Mouse (Mus musculus) right cerebral cortex, adult 2 months (tissue): Measurements from ENCODE around the gene 2410004B18Rik.
"Not testable (repeated sequence)": the region's sequence is repeated elsewhere in the genome, so short reads cannot be mapped to it uniquely, and the experiment has no call there.

ENCODE experiments used
- DNase-seq, 2 experiments: peaks; one replicate each; pipeline ENCODE4 v3.0.0; 2021 to 2022; ENCODE audit warnings: low spot score in 2 of 2

The 2410004B18Rik gene

GRCm38 (mm10) chr3:145937505-145938404 is at the start of gene 2410004B18Rik:
Gene 2410004B18Rik, plus strand, starts transcription at chr3:145938014.
- peak; percentile 89 to 92 for DNase-seq

- peak in 1 of 2 experiments; percentile 6 for DNase-seq
Measured at GRCm38 (mm10) chr3:145890346-145891132, 47.3 kb upstream of the 2410004B18Rik start.

- no peak for DNase-seq
Measured at GRCm38 (mm10) chr3:145892451-145892850, 45.4 kb upstream of the 2410004B18Rik start.

GRCm38 (mm10) chr3:145894131-145894530 is 43.7 kb upstream of the 2410004B18Rik start:
- no peak for DNase-seq

- no peak for DNase-seq
Measured at GRCm38 (mm10) chr3:145897749-145898148, 40.1 kb upstream of the 2410004B18Rik start.

GRCm38 (mm10) chr3:145899832-145900231 is 38.0 kb upstream of the 2410004B18Rik start:
- DNase-seq = no peak

GRCm38 (mm10) chr3:145903530-145903929 is 34.3 kb upstream of the 2410004B18Rik start:
- no peak for DNase-seq

- DNase-seq = peak; percentile 74 to 77
Measured at GRCm38 (mm10) chr3:145904850-145905776, 32.7 kb upstream of the 2410004B18Rik start.

- no peak for DNase-seq
Measured at GRCm38 (mm10) chr3:145906582-145906981, 31.2 kb upstream of the 2410004B18Rik start.

- DNase-seq = no peak
Measured at GRCm38 (mm10) chr3:145912512-145912911, 25.3 kb upstream of the 2410004B18Rik start.

- DNase-seq = no peak
Measured at GRCm38 (mm10) chr3:145913263-145913662, 24.6 kb upstream of the 2410004B18Rik start.

- DNase-seq = not testable (repeated sequence)
Measured at GRCm38 (mm10) chr3:145913942-145914341, 23.9 kb upstream of the 2410004B18Rik start.

- no peak for DNase-seq
Measured at GRCm38 (mm10) chr3:145916374-145916773, 21.4 kb upstream of the 2410004B18Rik start.

GRCm38 (mm10) chr3:145916826-145917225 is 21.0 kb upstream of the 2410004B18Rik start:
- DNase-seq = no peak

GRCm38 (mm10) chr3:145922019-145922854 is 15.6 kb upstream of the 2410004B18Rik start, which contains the start of gene Bcl10:
Gene Bcl10, plus strand, starts transcription at chr3:145922804.
- DNase-seq = no peak

- DNase-seq = no peak
Measured at GRCm38 (mm10) chr3:145922971-145923370, 14.8 kb upstream of the 2410004B18Rik start.

GRCm38 (mm10) chr3:145923874-145924577 is 13.8 kb upstream of the 2410004B18Rik start:
- peak; percentile 96 to 98 for DNase-seq

- DNase-seq = peak; percentile 52 to 53
Measured at GRCm38 (mm10) chr3:145924649-145925337, 13.0 kb upstream of the 2410004B18Rik start.

GRCm38 (mm10) chr3:145925506-145925905 is 12.3 kb upstream of the 2410004B18Rik start:
- no peak for DNase-seq
